Mouse (Mus musculus) megakaryocyte, embryonic 14.5 days (primary cell): ENCODE results near the gene Clec16a.

Experiments used
- FLI1 ChIP-seq: IDR thresholded peaks from 2 replicates; pipeline ENCODE4 v1.6.1; 2012; ENCODE audit warnings: low read length, inconsistent platforms, mixed read lengths
- GATA1 ChIP-seq: IDR thresholded peaks from 3 replicates; pipeline ENCODE4 v1.6.1; 2012; ENCODE audit warnings: mixed read lengths, low read length, inconsistent platforms, borderline replicate concordance

DNA sequence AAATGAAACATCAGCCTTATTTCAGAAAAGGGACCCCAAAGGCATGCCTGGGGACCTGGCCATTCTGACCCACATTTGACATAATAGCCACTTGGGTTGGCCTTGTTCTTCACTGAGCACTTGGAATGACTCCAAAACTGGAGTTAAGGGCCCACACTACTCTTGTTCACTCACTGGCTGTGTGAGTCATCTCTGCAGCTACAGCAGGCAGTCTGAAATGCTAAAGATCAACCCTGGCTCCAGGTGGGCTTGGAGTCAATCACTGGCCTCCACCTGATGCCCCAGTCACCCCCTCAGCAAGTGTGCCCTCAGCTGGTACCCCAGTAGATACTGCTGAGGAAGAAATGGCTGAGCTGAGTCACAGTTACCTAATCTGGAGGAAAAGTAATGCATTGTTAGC, 115.4 kb downstream of the Clec16a start:
- no peak for TF ChIP-seq FLI1
- no peak for TF ChIP-seq GATA1
